Mouse (Mus musculus) layer of hippocampus, adult 2 months (tissue): ENCODE data around the gene Snapin. TPM values are rescaled to one million over a fixed set of nuclear protein-coding genes. Genes with fewer than 3 reads are reported as not detected.

Source experiments
- DNase-seq, 2 experiments: peaks; one replicate each; pipeline ENCODE4 v3.0.0; 2022; ENCODE audit warnings: low spot score in 2 of 2
- H3K27ac ChIP-seq: fragments of 200-600 bp; 2 replicates; pipeline ENCODE4 v1.8.1; 2022
- H3K4me3 ChIP-seq: fragments of 200-600 bp; 2 replicates; pipeline ENCODE4 v1.8.1; 2022; ENCODE audit warnings: mild to moderate bottlenecking
- CTCF ChIP-seq: fragments of 200-600 bp; conservative IDR thresholded peaks from 2 replicates; pipeline ENCODE4 v1.8.1; 2022; ENCODE audit warnings: antibody characterized with exemption, mild to moderate bottlenecking, moderate library complexity
- total RNA-seq, 2 experiments: library from RNA; stranded (reverse); gene quantifications; 2 replicates each; pipeline ENCODE4 v1.2.3; 2021

Gene Snapin
- total RNA-seq, 2 experiments from 2014 or later: 53.4 to 54.5 TPM

- no peak for TF ChIP-seq CTCF
- DNase-seq: no peak
- H3K27ac ChIP-seq: no peak overlapping the region
- peak overlapping the region; percentile 61 for H3K4me3 ChIP-seq
These were observed 26.2 kb downstream of the Snapin start for GRCm38 (mm10) chr3:90464552-90465080.

DNA sequence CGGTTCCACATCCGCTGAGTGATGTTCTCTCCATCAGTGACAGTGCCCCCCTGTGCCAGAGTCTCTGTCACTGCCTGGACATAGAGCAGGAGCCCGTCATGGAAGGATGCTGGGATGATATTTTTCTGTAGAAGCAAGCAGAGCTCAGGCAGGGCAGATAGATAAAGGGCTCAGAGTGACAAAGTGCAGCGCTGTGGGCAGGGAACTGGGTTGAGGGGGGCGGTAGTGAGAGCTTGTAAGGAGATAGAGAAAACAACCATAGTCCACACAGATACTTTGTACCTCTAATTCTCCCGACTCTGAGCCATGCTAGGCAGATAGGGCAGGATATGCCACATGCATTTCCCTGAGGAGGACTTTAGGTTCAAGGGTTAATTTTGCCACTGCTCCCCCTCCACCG is 28.3 kb downstream of the Snapin start:
- DNase-seq: no peak
- peak; percentile 34 for TF ChIP-seq CTCF
- H3K27ac ChIP-seq: no peak overlapping the region

GRCm38 (mm10) chr3:90461935-90462334 is 28.9 kb downstream of the Snapin start:
- H3K4me3 ChIP-seq: no peak overlapping the region

More for the DNA sequence above, 28.3 kb downstream of the Snapin start:
- no peak overlapping the region for H3K4me3 ChIP-seq

GRCm38 (mm10) chr3:90460315-90460714 is 30.5 kb downstream of the Snapin start:
- no peak for DNase-seq
- H3K4me3 ChIP-seq: no peak overlapping the region
- H3K27ac ChIP-seq: no peak overlapping the region
- TF ChIP-seq CTCF: no peak

More at GRCm38 (mm10) chr3:90461935-90462334, 28.9 kb downstream of the Snapin start:
- no peak overlapping the region for H3K27ac ChIP-seq
- TF ChIP-seq CTCF: no peak
- DNase-seq: no peak

GRCm38 (mm10) chr3:90459727-90460126 is 31.1 kb downstream of the Snapin start:
- no peak overlapping the region for H3K4me3 ChIP-seq

GRCm38 (mm10) chr3:90454931-90455330 is 35.9 kb downstream of the Snapin start:
- H3K4me3 ChIP-seq: no peak overlapping the region
- TF ChIP-seq CTCF: no peak
- no peak for DNase-seq

More at GRCm38 (mm10) chr3:90459727-90460126, 31.1 kb downstream of the Snapin start:
- TF ChIP-seq CTCF: no peak
- DNase-seq: no peak
- no peak overlapping the region for H3K27ac ChIP-seq

GRCm38 (mm10) chr3:90451396-90452095 is 39.3 kb downstream of the Snapin start:
- peak overlapping the region; percentile 85 for H3K27ac ChIP-seq

More at GRCm38 (mm10) chr3:90454931-90455330, 35.9 kb downstream of the Snapin start:
- no peak overlapping the region for H3K27ac ChIP-seq

GRCm38 (mm10) chr3:90450874-90451273 is 40.0 kb downstream of the Snapin start:
- H3K4me3 ChIP-seq: no peak overlapping the region
- no peak for TF ChIP-seq CTCF
- H3K27ac ChIP-seq: peak overlapping the region; percentile 85
- DNase-seq: no peak

More at GRCm38 (mm10) chr3:90451396-90452095, 39.3 kb downstream of the Snapin start:
- DNase-seq: peak; percentile 52 to 74
- no peak overlapping the region for H3K4me3 ChIP-seq
- TF ChIP-seq CTCF: no peak

GRCm38 (mm10) chr3:90448626-90449025 is 42.2 kb downstream of the Snapin start:
- TF ChIP-seq CTCF: no peak
- H3K4me3 ChIP-seq: no peak overlapping the region
- no peak overlapping the region for H3K27ac ChIP-seq
- DNase-seq: no peak

DNA sequence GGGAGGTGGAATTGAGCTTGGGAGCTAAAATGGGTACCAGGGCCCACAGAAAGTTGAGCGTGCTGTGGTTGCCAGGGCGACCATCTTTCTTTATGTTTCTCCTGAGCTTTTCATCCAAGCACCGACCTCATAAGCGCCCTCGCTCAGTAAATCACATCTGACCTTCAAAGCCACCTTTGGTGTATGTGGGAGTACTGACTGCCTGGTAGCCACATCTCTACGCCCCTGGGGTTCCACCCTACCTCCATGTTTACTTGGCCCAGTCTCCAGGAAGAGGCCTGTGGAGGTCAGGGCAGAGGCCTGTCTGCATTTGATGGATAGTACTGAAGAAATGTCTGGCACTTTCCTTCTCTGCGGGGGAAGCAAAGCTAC is 43.7 kb downstream of the Snapin start:
- H3K4me3 ChIP-seq: peak overlapping the region; percentile 49; the same call in 1 of the 2 replicates
- DNase-seq: no peak
- TF ChIP-seq CTCF: no peak
- H3K27ac ChIP-seq: peak overlapping the region; percentile 84

- Histone ChIP-seq H3K27ac (peak overlapping the region; percentile 84), H3K4me3 (peak overlapping the region; percentile 49)
- peak; percentile 53 to 59 for DNase-seq
- 0 out of 2 replicates have a peak, but pooled peaks have one; percentile 6 for TF ChIP-seq CTCF
These were observed 44.3 kb downstream of the Snapin start for GRCm38 (mm10) chr3:90446389-90447122.

DNA sequence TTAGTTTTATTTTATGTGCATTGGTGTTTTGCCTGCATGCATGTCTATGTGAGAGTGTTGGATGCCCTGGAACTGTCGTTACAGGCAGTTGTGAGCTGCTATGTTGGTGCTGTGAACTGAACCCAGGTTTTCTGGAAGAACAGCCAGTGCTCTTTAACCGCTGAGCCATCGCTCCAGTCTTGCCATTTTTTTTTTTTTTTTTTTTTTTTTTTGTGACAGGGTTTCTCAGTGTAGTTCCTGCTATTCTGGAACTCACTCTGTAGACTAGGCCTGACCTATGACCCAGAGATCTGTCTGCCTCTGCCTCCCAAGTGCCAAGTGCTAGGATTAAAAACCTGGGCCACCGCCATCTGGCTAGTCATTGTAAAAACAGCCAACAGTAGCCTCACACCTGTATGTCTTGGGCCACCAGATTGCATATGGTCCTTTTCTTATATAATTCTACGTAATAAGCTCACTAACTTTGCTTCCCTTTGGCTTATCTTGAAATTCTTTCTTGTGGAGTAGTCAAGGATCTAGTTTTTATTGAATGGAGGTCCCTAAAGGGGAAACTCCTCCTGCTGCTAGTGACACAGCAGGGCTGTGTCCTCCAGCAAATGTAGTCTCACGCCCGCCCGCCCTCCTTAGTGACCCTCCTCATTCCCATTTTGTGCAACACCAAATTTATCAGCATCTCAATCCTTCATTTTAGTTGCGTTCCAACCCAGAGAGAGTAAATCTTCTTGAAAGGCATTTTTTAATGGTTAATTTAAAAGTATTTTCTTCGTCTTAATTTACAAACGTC is 45.2 kb downstream of the Snapin start:
- peak overlapping the region; percentile 84 for H3K27ac ChIP-seq
- DNase-seq: no peak
- TF ChIP-seq CTCF: no peak
- peak overlapping the region; percentile 49 for H3K4me3 ChIP-seq

GRCm38 (mm10) chr3:90443977-90444376 is 46.9 kb downstream of the Snapin start:
- H3K4me3 ChIP-seq: no peak overlapping the region
- no peak for TF ChIP-seq CTCF
- no peak for DNase-seq
- H3K27ac ChIP-seq: no peak overlapping the region
